Mouse (Mus musculus) retina, adult 2 months (tissue): ENCODE results near the gene Xdh.

Experiments
- DNase-seq: peaks from one replicate; pipeline ENCODE4 v3.0.0-alpha.2; 2012; ENCODE audit warnings: low read depth, low spot score

The Xdh gene

GRCm38 (mm10) chr17:73942268-73942962 is 7.6 kb downstream of the Xdh start:
- DNase-seq, result no peak

GRCm38 (mm10) chr17:73941816-73942215 is 8.2 kb downstream of the Xdh start:
- no peak for DNase-seq

GRCm38 (mm10) chr17:73937073-73937472 is 12.9 kb downstream of the Xdh start:
- no peak for DNase-seq

GRCm38 (mm10) chr17:73935163-73935562 is 14.8 kb downstream of the Xdh start:
- no peak for DNase-seq

- no peak for DNase-seq
These were observed 15.7 kb downstream of the Xdh start for GRCm38 (mm10) chr17:73934281-73934680.

- no peak for DNase-seq
These were observed 16.4 kb downstream of the Xdh start for GRCm38 (mm10) chr17:73933616-73934015.

GRCm38 (mm10) chr17:73932497-73933059 is 17.4 kb downstream of the Xdh start:
- no peak for DNase-seq

- no peak for DNase-seq
These were observed 30.5 kb downstream of the Xdh start for GRCm38 (mm10) chr17:73919520-73919919.

GRCm38 (mm10) chr17:73918944-73919381 is 31.0 kb downstream of the Xdh start:
- DNase-seq, result no peak

GRCm38 (mm10) chr17:73918138-73918537 is 31.9 kb downstream of the Xdh start:
- DNase-seq, result no peak

GRCm38 (mm10) chr17:73917713-73918112 is 32.3 kb downstream of the Xdh start:
- DNase-seq, result no peak

GRCm38 (mm10) chr17:73914730-73915129 is 35.3 kb downstream of the Xdh start:
- no peak for DNase-seq

GRCm38 (mm10) chr17:73906076-73906475 is 43.9 kb downstream of the Xdh start:
- no peak for DNase-seq

GRCm38 (mm10) chr17:73905043-73905750 is 44.8 kb downstream of the Xdh start:
- no peak for DNase-seq

GRCm38 (mm10) chr17:73903121-73903520 is 46.9 kb downstream of the Xdh start:
- no peak for DNase-seq

- no peak for DNase-seq
These were observed 47.8 kb downstream of the Xdh start for GRCm38 (mm10) chr17:73902234-73902636.

GRCm38 (mm10) chr17:73894399-73894798 is 55.6 kb downstream of the Xdh start:
- DNase-seq, result no peak

GRCm38 (mm10) chr17:73893822-73894221 is 56.2 kb downstream of the Xdh start:
- no peak for DNase-seq

- no peak for DNase-seq
These were observed 56.8 kb downstream of the Xdh start for GRCm38 (mm10) chr17:73893207-73893606.

GRCm38 (mm10) chr17:73891590-73891989 is 58.4 kb downstream of the Xdh start:
- DNase-seq, result no peak

- no peak for DNase-seq
These were observed 63.8 kb downstream of the Xdh start for GRCm38 (mm10) chr17:73886071-73886785.

- DNase-seq, result no peak
These were observed 66.7 kb downstream of the Xdh start for GRCm38 (mm10) chr17:73883332-73883731.
